Mouse (Mus musculus) C2C12 (cell line): ENCODE results near the gene Ggt5.

Experiments
- CTCF ChIP-seq: IDR thresholded peaks from one replicate; pipeline ENCODE4 v1.5.1; 2011; ENCODE audit not compliant: control insufficient read depth, insufficient read depth, insufficient read length
- MAX ChIP-seq: IDR thresholded peaks from one replicate; pipeline ENCODE4 v1.6.1; 2011; ENCODE audit warnings: mild to moderate bottlenecking, control low read depth
- MYOD1 ChIP-seq: IDR thresholded peaks from one replicate; pipeline ENCODE4 v1.6.1; 2011; ENCODE audit warnings: low read depth; ENCODE audit not compliant: control insufficient read depth, insufficient read length
- USF1 ChIP-seq: IDR thresholded peaks from one replicate; pipeline ENCODE4 v1.6.1; 2011; ENCODE audit warnings: low read depth, mild to moderate bottlenecking, control low read depth, moderate library complexity

GRCm38 (mm10) chr10:75636084-75636786 is 47.1 kb downstream of the Ggt5 start:
- TF ChIP-seq CTCF = no peak
- TF ChIP-seq USF1 = no peak
- TF ChIP-seq MYOD1 = no peak
- no peak for TF ChIP-seq MAX
